Mouse (Mus musculus): Measurements from ENCODE around the gene Efl1. TPM values are rescaled to one million over a fixed set of nuclear protein-coding genes. Genes with fewer than 3 reads are reported as not detected.
"Not testable (repeated sequence)": the region's sequence is repeated elsewhere in the genome, so short reads cannot be mapped to it uniquely, and the experiment has no call there.

Gene Efl1
- polyA plus RNA-seq, 1 experiment from 2014 or later, result 22.8 TPM

DNA sequence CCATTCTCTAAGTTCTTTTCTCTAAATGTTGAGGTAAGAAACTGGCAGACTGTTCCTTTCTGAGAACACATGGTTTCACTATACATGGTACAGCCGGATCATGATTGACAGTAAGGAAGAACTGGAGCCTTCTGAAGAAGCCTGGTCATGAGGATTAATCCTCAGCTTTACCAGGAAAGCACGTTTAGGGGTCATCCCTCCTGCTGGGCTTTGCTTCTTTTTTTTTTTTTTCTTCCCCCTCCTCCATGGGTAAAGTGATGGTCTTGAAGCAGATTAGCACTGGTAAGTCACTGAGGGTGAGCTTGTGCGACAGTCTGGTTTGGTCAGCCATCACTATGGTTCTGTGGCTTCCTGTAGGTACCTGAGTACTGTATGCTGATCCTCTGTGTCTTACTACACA is 76.1 kb downstream of the Efl1 start:
- 74% methylated on average over 3 of the region's 3 CpGs for WGBS
- H3K9me3 ChIP-seq (replicated peaks; ENCODE audit: control insufficient read depth, low read length), result no peaks in the 10 kb centered on the region
- no peak overlapping the region for H3K27ac ChIP-seq (ENCODE audit: low read length)
- no peak overlapping the region for H3K4me2 ChIP-seq (ENCODE audit: low read depth, low read length)
- H3K9ac ChIP-seq (ENCODE audit: low read length), result no peak overlapping the region
- no peaks in the 10 kb centered on the region for H3K36me3 ChIP-seq (ENCODE audit: control insufficient read depth, insufficient read depth, low read length)
- no peak overlapping the region for H3K4me3 ChIP-seq (replicated peaks; ENCODE audit: low read length)
- no peaks in the 10 kb centered on the region for H3K27me3 ChIP-seq (ENCODE audit: control insufficient read depth, insufficient read depth, low read length)
- no peak for ATAC-seq (ENCODE audit: insufficient read depth, low FRiP score)
- peaks cover 14% of the 10 kb centered on the region; the same call in 1 of the 2 replicates for H3K4me1 ChIP-seq (ENCODE audit: control insufficient read depth, insufficient read depth, low read length)

DNA sequence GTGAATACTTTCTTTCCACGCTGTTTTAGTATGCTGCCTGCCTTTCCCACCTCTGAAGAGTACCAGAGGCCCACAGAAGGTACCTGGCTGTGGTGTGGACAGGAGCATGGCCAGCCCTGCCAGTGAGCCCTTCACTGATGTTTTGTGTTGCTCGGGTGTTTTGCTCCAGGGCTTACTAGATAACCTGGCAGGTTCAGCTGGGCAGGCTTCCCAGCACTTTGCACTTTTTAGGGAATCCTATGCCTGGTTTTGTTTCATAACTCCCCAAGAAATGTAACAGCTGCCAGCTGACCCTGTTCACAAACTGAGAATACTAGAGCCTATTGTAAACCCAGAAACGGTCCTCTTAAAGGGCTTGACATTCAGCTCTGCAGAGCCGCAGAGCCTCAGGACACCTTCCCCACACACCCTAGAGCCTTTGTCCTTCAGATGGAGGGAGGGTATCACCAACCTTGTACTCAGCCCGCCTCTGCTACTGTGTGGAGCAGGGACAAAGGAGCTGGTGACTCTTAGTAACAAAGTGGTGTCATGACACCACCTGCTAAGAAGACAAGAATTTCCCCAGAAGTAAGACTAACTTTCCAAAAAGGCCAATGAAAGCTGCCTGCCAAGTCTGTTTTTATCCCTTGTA is 76.7 kb downstream of the Efl1 start:
- Histone ChIP-seq H3K36me3 (ENCODE audit: control insufficient read depth, insufficient read depth, low read length) (no peaks in the 10 kb centered on the region), H3K4me1 (ENCODE audit: control insufficient read depth, insufficient read depth, low read length) (peaks cover 8% of the 10 kb centered on the region; the same call in 1 of the 2 replicates), H3K27me3 (ENCODE audit: control insufficient read depth, insufficient read depth, low read length) (no peaks in the 10 kb centered on the region), H3K27ac (ENCODE audit: low read length) (no peak overlapping the region), H3K4me2 (ENCODE audit: low read depth, low read length) (no peak overlapping the region), H3K4me3 (replicated peaks; ENCODE audit: low read length) (no peak overlapping the region), H3K9me3 (replicated peaks; ENCODE audit: control insufficient read depth, low read length) (no peaks in the 10 kb centered on the region), H3K9ac (ENCODE audit: low read length) (no peak overlapping the region)
- 54% methylated on average over 5 of the region's 5 CpGs for WGBS
- no peak for ATAC-seq (ENCODE audit: insufficient read depth, low FRiP score)

DNA sequence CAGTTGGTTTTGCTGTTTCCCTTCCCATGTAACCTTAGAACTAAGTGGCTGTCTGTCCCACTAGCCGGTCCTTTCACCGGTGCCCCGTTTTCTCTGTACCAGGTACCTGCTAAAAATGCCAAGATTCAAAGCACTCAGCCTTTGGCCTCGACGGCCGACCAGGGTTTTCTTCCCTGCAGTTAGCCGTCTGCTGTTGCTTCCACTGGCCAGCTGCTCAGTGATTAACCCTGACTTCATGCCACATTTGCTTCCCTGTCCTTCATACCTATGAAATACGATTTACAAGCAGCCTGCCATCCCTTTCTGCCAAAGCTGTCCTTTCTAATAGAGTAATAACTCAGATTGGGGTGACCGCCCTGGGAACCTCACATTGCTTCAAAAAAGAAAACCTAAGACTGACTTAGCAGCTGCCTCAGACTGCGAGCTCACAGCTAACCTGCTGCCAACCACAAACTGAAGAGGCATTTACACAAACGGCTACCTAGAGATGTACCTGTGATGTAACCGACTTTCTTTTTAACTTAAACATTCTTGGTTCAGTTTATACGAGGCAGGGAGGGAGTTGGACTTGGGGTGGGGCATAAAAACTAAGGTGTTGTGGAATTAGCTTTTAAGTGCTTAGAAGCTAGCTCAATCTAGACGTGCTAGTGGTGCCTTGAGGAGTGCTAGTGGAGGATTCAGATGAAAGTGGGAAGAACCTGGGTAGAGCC is 77.5 kb downstream of the Efl1 start:
- Histone ChIP-seq H3K4me1 (ENCODE audit: control insufficient read depth, insufficient read depth, low read length) (peaks cover 8% of the 10 kb centered on the region; the same call in 1 of the 2 replicates), H3K27ac (ENCODE audit: low read length) (no peak overlapping the region), H3K4me2 (ENCODE audit: low read depth, low read length) (no peak overlapping the region), H3K9ac (ENCODE audit: low read length) (no peak overlapping the region), H3K36me3 (ENCODE audit: control insufficient read depth, insufficient read depth, low read length) (no peaks in the 10 kb centered on the region), H3K27me3 (ENCODE audit: control insufficient read depth, insufficient read depth, low read length) (no peaks in the 10 kb centered on the region), H3K4me3 (replicated peaks; ENCODE audit: low read length) (no peak overlapping the region), H3K9me3 (replicated peaks; ENCODE audit: control insufficient read depth, low read length) (no peaks in the 10 kb centered on the region)
- WGBS, result 69% methylated on average over 14 of the region's 14 CpGs
- ATAC-seq (ENCODE audit: insufficient read depth, low FRiP score), result no peak

DNA sequence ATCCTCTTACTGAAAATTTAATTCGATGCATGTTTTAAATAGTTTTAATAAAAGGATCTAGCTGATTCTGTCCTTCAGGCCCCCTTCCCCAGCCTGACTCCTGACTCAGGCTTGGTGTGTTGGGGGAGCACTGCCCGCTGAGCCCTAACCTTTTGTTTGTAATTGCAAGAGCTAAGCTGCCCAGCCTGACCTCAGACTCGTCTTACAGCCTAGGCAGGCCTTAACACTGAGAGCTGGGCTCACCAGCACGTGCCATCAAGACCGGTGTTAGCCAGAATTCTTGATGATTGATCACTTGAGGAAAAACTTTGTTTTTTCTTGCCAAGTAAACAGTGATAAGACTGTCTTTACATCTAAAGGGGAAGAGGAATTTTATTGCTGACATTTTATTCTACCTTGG is 78.7 kb downstream of the Efl1 start:
- H3K4me2 ChIP-seq (ENCODE audit: low read depth, low read length), result no peak overlapping the region
- peaks cover 8% of the 10 kb centered on the region; the same call in 1 of the 2 replicates for H3K4me1 ChIP-seq (ENCODE audit: control insufficient read depth, insufficient read depth, low read length)
- H3K9me3 ChIP-seq (replicated peaks; ENCODE audit: control insufficient read depth, low read length), result no peaks in the 10 kb centered on the region
- H3K27ac ChIP-seq (ENCODE audit: low read length), result no peak overlapping the region
- no peak for ATAC-seq (ENCODE audit: insufficient read depth, low FRiP score)
- no peak overlapping the region for H3K4me3 ChIP-seq (replicated peaks; ENCODE audit: low read length)
- 47% methylated on average over 5 of the region's 5 CpGs for WGBS
- H3K9ac ChIP-seq (ENCODE audit: low read length), result no peak overlapping the region
- no peaks in the 10 kb centered on the region for H3K27me3 ChIP-seq (ENCODE audit: control insufficient read depth, insufficient read depth, low read length)
- no peaks in the 10 kb centered on the region for H3K36me3 ChIP-seq (ENCODE audit: control insufficient read depth, insufficient read depth, low read length)

DNA sequence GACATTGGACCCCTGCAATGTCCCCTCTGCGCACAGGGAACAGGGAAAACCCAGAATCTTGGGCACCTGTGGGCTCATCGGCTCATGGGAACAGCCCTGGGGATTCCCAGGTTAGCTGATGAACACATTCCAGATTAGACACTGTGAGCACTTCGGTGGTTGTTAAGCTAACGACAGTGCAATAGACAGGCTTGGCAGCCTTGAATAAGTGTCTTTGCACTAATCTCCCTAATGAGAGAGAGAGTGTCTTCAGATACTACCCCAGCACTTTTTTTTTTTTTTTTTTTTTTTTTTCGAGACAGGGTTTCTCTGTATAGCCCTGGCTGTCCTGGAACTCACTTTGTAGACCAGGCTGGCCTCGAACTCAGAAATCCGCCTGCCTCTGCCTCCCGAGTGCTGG is 80.6 kb downstream of the Efl1 start:
- H3K27me3 ChIP-seq (ENCODE audit: control insufficient read depth, insufficient read depth, low read length); H3K4me3 ChIP-seq (replicated peaks; ENCODE audit: low read length); H3K36me3 ChIP-seq (ENCODE audit: control insufficient read depth, insufficient read depth, low read length); H3K4me2 ChIP-seq (ENCODE audit: low read depth, low read length); ATAC-seq (ENCODE audit: insufficient read depth, low FRiP score); H3K9me3 ChIP-seq (replicated peaks; ENCODE audit: control insufficient read depth, low read length); H3K9ac ChIP-seq (ENCODE audit: low read length); H3K4me1 ChIP-seq (ENCODE audit: control insufficient read depth, insufficient read depth, low read length); H3K27ac ChIP-seq (ENCODE audit: low read length): not testable (repeated sequence)
- 91% methylated on average over 6 of the region's 8 CpGs for WGBS

DNA sequence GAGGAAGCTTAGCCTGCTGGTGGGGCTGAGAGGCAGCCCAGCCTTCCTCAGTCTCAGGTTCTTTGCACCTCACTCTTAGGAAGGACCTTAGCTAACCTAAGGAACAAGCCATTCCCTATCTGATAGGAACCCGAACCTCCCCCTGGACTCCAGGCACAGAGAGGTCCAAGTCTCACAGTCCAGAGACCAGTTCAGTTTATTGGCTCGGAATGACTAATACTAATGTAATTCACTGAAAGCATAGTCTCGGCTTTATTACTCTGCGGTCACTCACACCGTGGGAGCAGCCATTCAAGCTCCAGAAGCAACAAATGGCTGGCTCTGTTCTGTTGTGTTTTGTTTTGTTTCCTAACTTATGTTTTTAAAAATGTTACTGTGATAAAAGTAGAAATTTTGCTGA is 84.7 kb downstream of the Efl1 start:
- H3K9ac ChIP-seq (ENCODE audit: low read length), result no peak overlapping the region
- no peak overlapping the region for H3K4me3 ChIP-seq (replicated peaks; ENCODE audit: low read length)
- H3K9me3 ChIP-seq (replicated peaks; ENCODE audit: control insufficient read depth, low read length), result no peaks in the 10 kb centered on the region
- H3K4me2 ChIP-seq (ENCODE audit: low read depth, low read length), result no peak overlapping the region
- H3K27ac ChIP-seq (ENCODE audit: low read length), result no peak overlapping the region
- 73% methylated on average over 5 of the region's 5 CpGs for WGBS
- no peak for ATAC-seq (ENCODE audit: insufficient read depth, low FRiP score)
- H3K4me1 ChIP-seq (ENCODE audit: control insufficient read depth, insufficient read depth, low read length), result no peaks in the 10 kb centered on the region
- no peaks in the 10 kb centered on the region for H3K36me3 ChIP-seq (ENCODE audit: control insufficient read depth, insufficient read depth, low read length)
- H3K27me3 ChIP-seq (ENCODE audit: control insufficient read depth, insufficient read depth, low read length), result no peaks in the 10 kb centered on the region

DNA sequence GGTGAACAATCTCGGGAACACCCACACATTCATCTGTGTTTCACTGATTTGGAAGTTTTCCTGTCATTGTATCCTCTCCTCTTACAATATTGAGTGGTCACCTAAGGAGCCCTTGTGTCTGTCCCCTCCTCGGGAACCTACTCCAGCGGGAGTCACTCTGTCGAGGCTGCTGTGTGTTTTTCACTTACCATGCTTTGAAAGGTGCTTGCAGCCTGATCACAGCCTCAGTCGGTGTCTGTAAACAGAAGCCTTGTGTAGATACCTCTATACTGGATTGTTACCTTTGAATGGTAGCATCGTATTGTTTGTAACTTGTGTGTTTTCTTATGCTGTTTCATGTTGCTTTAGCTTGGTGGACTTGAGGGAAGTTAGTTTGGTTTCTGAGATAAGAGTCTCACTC is 85.6 kb downstream of the Efl1 start:
- Histone ChIP-seq H3K4me1 (ENCODE audit: control insufficient read depth, insufficient read depth, low read length) (no peaks in the 10 kb centered on the region), H3K27me3 (ENCODE audit: control insufficient read depth, insufficient read depth, low read length) (no peaks in the 10 kb centered on the region), H3K27ac (ENCODE audit: low read length) (no peak overlapping the region), H3K9me3 (replicated peaks; ENCODE audit: control insufficient read depth, low read length) (no peaks in the 10 kb centered on the region), H3K36me3 (ENCODE audit: control insufficient read depth, insufficient read depth, low read length) (no peaks in the 10 kb centered on the region), H3K4me2 (ENCODE audit: low read depth, low read length) (no peak overlapping the region), H3K9ac (ENCODE audit: low read length) (no peak overlapping the region), H3K4me3 (replicated peaks; ENCODE audit: low read length) (no peak overlapping the region)
- 71% methylated on average over 6 of the region's 6 CpGs for WGBS
- ATAC-seq (ENCODE audit: insufficient read depth, low FRiP score), result no peak

DNA sequence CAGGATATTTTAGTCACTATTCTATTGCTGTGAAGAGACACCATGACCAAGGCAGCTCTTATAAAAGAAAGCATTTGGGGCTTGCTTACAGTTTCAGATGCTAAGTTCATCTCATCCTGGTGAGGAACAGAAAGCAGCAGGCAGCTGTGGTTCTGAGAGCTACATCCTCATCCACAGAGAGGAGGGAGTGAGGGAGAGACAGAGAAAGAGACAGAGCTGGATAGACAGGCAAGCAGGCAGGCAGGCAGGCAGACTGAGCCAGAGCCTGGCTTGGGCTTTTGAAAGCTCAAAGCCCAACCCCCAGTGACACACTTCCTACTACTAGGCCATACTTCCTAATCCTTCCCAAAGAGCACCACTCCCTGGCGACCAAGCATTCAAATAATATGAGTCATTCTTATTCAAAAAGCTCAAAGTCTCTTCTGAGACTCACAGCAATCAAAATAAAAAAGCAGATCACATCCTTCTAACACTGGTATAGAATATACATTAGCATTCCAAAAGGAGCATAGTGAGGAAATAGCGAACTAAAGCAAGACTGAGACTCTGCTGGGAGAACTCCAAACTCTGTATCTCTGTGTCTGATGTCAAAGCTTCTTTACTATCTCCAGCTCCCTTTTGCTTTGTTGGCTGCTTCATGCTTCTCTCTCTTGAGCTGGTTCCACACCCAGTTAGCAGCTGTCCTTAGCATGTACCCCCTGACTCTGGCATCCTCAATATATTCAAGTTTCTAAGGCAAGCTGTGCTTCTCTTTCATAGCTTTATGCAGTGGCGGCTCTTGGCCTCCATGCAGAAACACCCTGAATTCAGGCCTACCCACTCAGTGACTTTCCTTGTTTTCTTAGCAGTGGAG is 86.6 kb downstream of the Efl1 start:
- no peak overlapping the region for H3K4me3 ChIP-seq (replicated peaks; ENCODE audit: low read length)
- no peak overlapping the region for H3K4me2 ChIP-seq (ENCODE audit: low read depth, low read length)
- no peak for ATAC-seq (ENCODE audit: insufficient read depth, low FRiP score)
- H3K9me3 ChIP-seq (replicated peaks; ENCODE audit: control insufficient read depth, low read length), result no peaks in the 10 kb centered on the region
- no peaks in the 10 kb centered on the region for H3K27me3 ChIP-seq (ENCODE audit: control insufficient read depth, insufficient read depth, low read length)
- H3K4me1 ChIP-seq (ENCODE audit: control insufficient read depth, insufficient read depth, low read length), result no peaks in the 10 kb centered on the region
- WGBS, result 88% methylated on average over 3 of the region's 3 CpGs
- H3K9ac ChIP-seq (ENCODE audit: low read length), result no peak overlapping the region
- no peaks in the 10 kb centered on the region for H3K36me3 ChIP-seq (ENCODE audit: control insufficient read depth, insufficient read depth, low read length)
- no peak overlapping the region for H3K27ac ChIP-seq (ENCODE audit: low read length)
